Mouse (Mus musculus) heart, embryonic 13.5 days (tissue): ENCODE data around the gene Wdr89. TPM values are rescaled to one million over a fixed set of nuclear protein-coding genes. Genes with fewer than 3 reads are reported as not detected.

Experiments used
- polyA plus RNA-seq: library from polyadenylated mRNA; unstranded; fragments of >200 nt; fragmentation: Nextera tagmentation; extraction: Ambion mirVana; gene quantifications from 2 replicates; pipeline ENCODE4 v1.2.1, GENCODE M21; 2015

Wdr89 gene
- polyA plus RNA-seq, 1 experiment from 2014 or later, result 7.5 TPM

Other genes starting within 250 kb of the Wdr89 start
- 8.5 and 8.8 TPM in 2 replicates for gene Ppp2r5e, start 73.3 kb downstream of the Wdr89 start, polyA plus RNA-seq
- gene Sgpp1, start 66.2 kb upstream of the Wdr89 start, polyA plus RNA-seq, result 13.3 and 16.2 TPM in 2 replicates
- gene Syne2, start 148.6 kb upstream of the Wdr89 start, polyA plus RNA-seq, result 45.3 and 49.6 TPM in 2 replicates